Mouse (Mus musculus) hindbrain, embryonic 11.5 days (tissue): ENCODE data around the gene Masp2. TPM values are rescaled to one million over a fixed set of nuclear protein-coding genes. Genes with fewer than 3 reads are reported as not detected.

Experiments
- ATAC-seq: fragments of 200-750 bp; cut with Nextera tagmentation; 2 replicates; pipeline ENCODE4 v1.8.0; 2017; ENCODE audit warnings: mild to moderate bottlenecking, moderate TSS enrichment, moderate library complexity; ENCODE audit not compliant: low FRiP score
- DNase-seq: peaks from one replicate; pipeline ENCODE4 v3.0.0-alpha.2; 2015; ENCODE audit warnings: low spot score
- H3K27ac ChIP-seq: fragments of 300-500 bp; sonication (generic); 2 replicates; pipeline ENCODE4 v1.5.1; 2014; ENCODE audit warnings: mild to moderate bottlenecking, low read depth, low read length
- H3K27me3 ChIP-seq: fragments of 300-500 bp; sonication (generic); 2 replicates; pipeline ENCODE4 v1.6.1; 2014; ENCODE audit warnings: mild to moderate bottlenecking, low read length, moderate library complexity, mixed read lengths; ENCODE audit not compliant: control insufficient read depth, insufficient read depth
- H3K36me3 ChIP-seq: fragments of 300-500 bp; sonication (generic); 2 replicates; pipeline ENCODE4 v1.6.1; 2014; ENCODE audit warnings: mild to moderate bottlenecking, low read length, moderate library complexity, mixed read lengths; ENCODE audit not compliant: control insufficient read depth, insufficient read depth
- H3K4me1 ChIP-seq: fragments of 300-500 bp; sonication (generic); replicated peaks from 2 replicates; pipeline ENCODE4 v1.6.1; 2014; ENCODE audit warnings: low read length, mixed read lengths; ENCODE audit not compliant: control insufficient read depth, insufficient read depth
- H3K4me2 ChIP-seq: fragments of 300-500 bp; sonication (generic); replicated peaks from 2 replicates; pipeline ENCODE4 v1.6.1; 2014; ENCODE audit warnings: mild to moderate bottlenecking, low read depth, low read length
- H3K4me3 ChIP-seq: fragments of 300-500 bp; sonication (generic); 2 replicates; pipeline ENCODE4 v1.5.1; 2014; ENCODE audit warnings: low read depth, low read length
- H3K9ac ChIP-seq: fragments of 300-500 bp; sonication (generic); 2 replicates; pipeline ENCODE4 v1.6.1; 2014; ENCODE audit warnings: low read depth, low read length
- H3K9me3 ChIP-seq: fragments of 300-500 bp; sonication (generic); 2 replicates; pipeline ENCODE4 v1.6.1; 2016; ENCODE audit warnings: low read length; ENCODE audit not compliant: control insufficient read depth
- WGBS: fragments of 180-500 bp; shearing (Covaris S2); extraction: QIAGEN DNeasy Blood & Tissue Kit; methylation state at CpG from one replicate; pipeline ENCODE4 v1.1.7; 2014; 5-methylcytosine and 5-hydroxymethylcytosine counted together
- polyA plus RNA-seq: library from polyadenylated mRNA; unstranded; fragments of >200 nt; fragmentation: Nextera tagmentation; extraction: Ambion mirVana; gene quantifications from 2 replicates; pipeline ENCODE4 v1.2.1, GENCODE M21; 2014

Masp2 gene
- polyA plus RNA-seq, 1 experiment from 2014 or later = 0.25 TPM

- no peaks in the 10 kb centered on the region for H3K36me3 ChIP-seq
- ATAC-seq (peak; percentile 13; the same call in 1 of the 2 replicates), DNase-seq (peak; percentile 77)
- no peak overlapping the region for H3K4me2 ChIP-seq
- WGBS = 88% methylated on average over 3 of the region's 3 CpGs
- no peaks in the 10 kb centered on the region for H3K27me3 ChIP-seq
- H3K4me1 ChIP-seq = no peaks in the 10 kb centered on the region
- no peak overlapping the region for H3K27ac ChIP-seq
- H3K9ac ChIP-seq = no peak overlapping the region
- no peaks in the 10 kb centered on the region for H3K9me3 ChIP-seq
- H3K4me3 ChIP-seq = no peak overlapping the region
Measured at GRCm38 (mm10) chr4:148604541-148605165, 2.3 kb downstream of the Masp2 start.

DNA sequence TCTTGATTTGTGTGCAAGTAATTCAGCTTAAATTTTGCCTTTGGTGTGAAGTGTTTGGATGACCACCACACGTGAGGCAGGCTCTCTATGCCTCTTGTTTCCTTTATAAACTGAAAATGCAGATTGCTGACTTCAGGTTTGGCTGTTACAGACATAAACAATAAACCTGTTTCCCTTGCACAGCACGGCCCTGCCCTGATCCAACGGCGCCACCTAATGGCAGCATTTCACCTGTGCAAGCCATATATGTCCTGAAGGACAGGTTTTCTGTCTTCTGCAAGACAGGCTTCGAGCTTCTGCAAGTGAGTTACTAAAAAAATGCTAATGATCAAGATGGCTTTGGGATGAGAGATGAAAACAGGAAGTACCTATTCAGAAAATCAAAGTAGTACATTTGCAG lies 5.4 kb downstream of the Masp2 start:
- H3K4me1 ChIP-seq = no peaks in the 10 kb centered on the region
- DNase-seq (peak; percentile 68), ATAC-seq (no peak)
- no peaks in the 10 kb centered on the region for H3K27me3 ChIP-seq
- no peak overlapping the region for H3K4me2 ChIP-seq
- no peak overlapping the region for H3K4me3 ChIP-seq
- H3K9ac ChIP-seq = no peak overlapping the region
- H3K9me3 ChIP-seq = no peaks in the 10 kb centered on the region
- no peaks in the 10 kb centered on the region for H3K36me3 ChIP-seq
- WGBS = 30% methylated on average over 5 of the region's 5 CpGs
- no peak overlapping the region for H3K27ac ChIP-seq

GRCm38 (mm10) chr4:148609805-148610204 lies 7.5 kb downstream of the Masp2 start:
- H3K27ac ChIP-seq = no peak overlapping the region
- no peaks in the 10 kb centered on the region for H3K27me3 ChIP-seq
- H3K4me3 ChIP-seq = no peak overlapping the region
- H3K36me3 ChIP-seq = 0 out of 2 replicates have a peak, but pooled peaks cover 3% of the 10 kb centered on the region
- no peak overlapping the region for H3K9ac ChIP-seq
- ATAC-seq (no peak), DNase-seq (no peak)
- H3K9me3 ChIP-seq = no peaks in the 10 kb centered on the region
- 79% methylated on average over 5 of the region's 5 CpGs for WGBS
- H3K4me1 ChIP-seq = no peaks in the 10 kb centered on the region
- no peak overlapping the region for H3K4me2 ChIP-seq

DNA sequence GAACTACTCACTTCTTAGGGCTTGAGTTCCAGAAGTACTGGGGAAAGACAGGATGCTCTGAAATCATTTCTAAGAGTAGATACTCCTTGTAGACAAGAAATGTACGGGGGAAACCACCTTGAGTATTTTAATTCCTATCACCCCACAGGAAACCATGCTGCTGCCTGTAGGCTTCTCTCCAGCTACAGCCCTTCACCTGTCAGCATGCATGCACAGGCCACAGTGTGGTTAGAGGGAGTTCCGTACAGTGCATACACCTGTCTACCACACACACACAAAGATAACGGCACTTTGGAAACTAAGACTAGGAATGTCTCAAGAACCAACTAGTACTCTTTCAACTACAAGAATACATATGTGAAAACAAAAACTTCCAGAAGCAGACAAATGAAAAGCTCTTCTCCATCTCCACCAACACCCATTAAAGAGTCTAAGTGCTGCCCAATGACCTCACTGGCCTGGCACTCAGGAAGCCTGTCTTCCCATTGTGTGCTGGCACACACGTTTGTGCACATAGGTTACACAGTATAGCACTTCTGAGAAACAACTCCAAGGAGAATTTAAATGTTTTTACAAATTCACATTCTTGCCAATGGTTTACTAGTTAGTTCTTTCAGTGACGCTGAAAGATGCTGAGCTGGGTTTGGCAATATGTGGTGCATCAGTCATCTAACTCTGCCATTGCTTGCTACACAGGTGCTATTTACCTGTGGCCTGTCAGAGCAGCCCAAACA lies 8.4 kb downstream of the Masp2 start:
- Histone ChIP-seq H3K36me3 (0 out of 2 replicates have a peak, but pooled peaks cover 3% of the 10 kb centered on the region), H3K27me3 (no peaks in the 10 kb centered on the region), H3K9me3 (no peaks in the 10 kb centered on the region), H3K27ac (no peak overlapping the region), H3K4me1 (no peaks in the 10 kb centered on the region), H3K4me2 (no peak overlapping the region), H3K4me3 (no peak overlapping the region), H3K9ac (no peak overlapping the region)
- ATAC-seq (no peak), DNase-seq (no peak)
- 82% methylated on average over 5 of the region's 5 CpGs for WGBS

DNA sequence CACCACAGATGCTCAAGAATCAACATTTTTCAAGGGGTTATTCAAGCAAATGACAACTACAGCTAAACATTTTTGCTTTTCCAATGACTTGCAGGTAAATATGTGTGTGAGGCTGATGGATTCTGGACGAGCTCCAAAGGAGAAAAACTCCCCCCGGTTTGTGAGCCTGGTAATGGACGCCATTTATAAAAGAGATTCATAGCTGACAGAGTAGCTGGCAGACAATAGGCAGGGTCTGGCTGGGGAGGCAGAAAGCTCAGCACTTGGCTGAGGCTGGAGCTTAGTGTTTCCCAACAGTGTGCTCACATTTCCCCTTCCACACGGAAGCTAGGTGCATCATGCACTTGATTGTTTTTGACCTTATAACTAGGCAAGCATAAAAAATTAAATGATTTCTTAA lies 10.2 kb downstream of the Masp2 start:
- DNase-seq (no peak), ATAC-seq (no peak)
- WGBS = 72% methylated on average over 4 of the region's 4 CpGs
- 0 out of 2 replicates have a peak, but pooled peaks cover 5% of the 10 kb centered on the region for H3K36me3 ChIP-seq
- no peaks in the 10 kb centered on the region for H3K9me3 ChIP-seq
- H3K27me3 ChIP-seq = no peaks in the 10 kb centered on the region
- no peak overlapping the region for H3K9ac ChIP-seq
- H3K4me2 ChIP-seq = no peak overlapping the region
- H3K27ac ChIP-seq = no peak overlapping the region
- no peaks in the 10 kb centered on the region for H3K4me1 ChIP-seq
- H3K4me3 ChIP-seq = no peak overlapping the region

GRCm38 (mm10) chr4:148613738-148614137 lies 11.4 kb downstream of the Masp2 start:
- 0 out of 2 replicates have a peak, but pooled peaks cover 7% of the 10 kb centered on the region for H3K36me3 ChIP-seq
- H3K9ac ChIP-seq = no peak overlapping the region
- ATAC-seq (no peak), DNase-seq (no peak)
- no peaks in the 10 kb centered on the region for H3K4me1 ChIP-seq
- no peak overlapping the region for H3K4me3 ChIP-seq
- no peaks in the 10 kb centered on the region for H3K9me3 ChIP-seq
- 69% methylated on average over 9 of the region's 9 CpGs for WGBS
- no peak overlapping the region for H3K4me2 ChIP-seq
- H3K27ac ChIP-seq = no peak overlapping the region
- H3K27me3 ChIP-seq = no peaks in the 10 kb centered on the region

- WGBS = 96% methylated on average over 1 of the region's 1 CpGs
- H3K27ac ChIP-seq = no peak overlapping the region
- no peaks in the 10 kb centered on the region; the same call in 1 of the 2 replicates for H3K4me1 ChIP-seq
- H3K4me2 ChIP-seq = no peak overlapping the region
- H3K9ac ChIP-seq = no peak overlapping the region
- no peak overlapping the region for H3K4me3 ChIP-seq
- H3K36me3 ChIP-seq = peaks cover 32% of the 10 kb centered on the region
- no peaks in the 10 kb centered on the region for H3K9me3 ChIP-seq
- DNase-seq = no peak
- H3K27me3 ChIP-seq = no peaks in the 10 kb centered on the region
- ATAC-seq = no peak
Measured at GRCm38 (mm10) chr4:148619805-148620204, 17.5 kb downstream of the Masp2 start.

DNA sequence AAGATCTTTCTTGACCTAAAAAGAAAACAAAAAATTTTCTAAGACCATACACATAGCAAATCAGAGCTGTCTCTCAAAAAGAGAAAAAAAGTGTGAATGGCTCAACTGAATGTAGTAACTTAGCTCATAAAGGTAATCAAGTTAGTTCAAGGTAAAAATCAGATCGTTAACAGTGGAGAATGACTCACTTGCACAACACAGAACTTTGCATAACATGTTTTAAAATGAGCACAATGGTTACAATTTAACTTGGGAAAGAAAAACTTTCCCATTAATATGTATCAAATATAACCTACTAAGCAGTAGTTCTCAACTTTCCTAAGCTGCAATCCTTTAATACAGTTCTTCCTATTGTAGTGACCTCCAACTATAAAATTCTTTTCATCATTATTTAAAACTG lies 18.4 kb downstream of the Masp2 start:
- no peak for ATAC-seq
- no peaks in the 10 kb centered on the region for H3K27me3 ChIP-seq
- no peak overlapping the region for H3K4me3 ChIP-seq
- WGBS = 98% methylated on average over 1 of the region's 1 CpGs
- H3K9ac ChIP-seq = no peak overlapping the region
- no peak overlapping the region for H3K4me2 ChIP-seq
- no peak for DNase-seq
- no peak overlapping the region for H3K27ac ChIP-seq
- peaks cover 32% of the 10 kb centered on the region for H3K36me3 ChIP-seq
- no peaks in the 10 kb centered on the region; the same call in 1 of the 2 replicates for H3K4me1 ChIP-seq
- H3K9me3 ChIP-seq = no peaks in the 10 kb centered on the region

DNA sequence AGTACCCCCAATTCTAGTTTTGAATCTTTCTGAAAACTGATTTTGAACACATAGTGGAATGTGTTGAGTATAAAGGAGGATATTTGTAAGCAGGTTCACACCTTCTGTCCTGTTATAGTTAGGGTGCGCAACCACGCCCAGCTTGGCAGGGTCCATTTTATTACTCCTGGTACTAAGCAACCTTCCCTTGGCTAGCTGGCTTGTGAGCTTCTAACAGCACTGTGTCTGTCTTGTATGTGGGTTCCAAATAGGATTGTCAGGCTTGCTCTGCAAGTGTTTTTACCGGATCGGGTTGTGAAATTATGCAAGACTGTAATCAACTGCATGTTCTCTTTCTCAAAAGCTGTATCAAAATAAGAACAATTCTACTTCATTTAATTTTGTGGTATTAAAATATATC lies 20.1 kb downstream of the Masp2 start:
- Histone ChIP-seq H3K4me1 (no peaks in the 10 kb centered on the region; the same call in 1 of the 2 replicates), H3K4me3 (no peak overlapping the region), H3K36me3 (peaks cover 30% of the 10 kb centered on the region), H3K9ac (no peak overlapping the region), H3K27ac (no peak overlapping the region), H3K27me3 (no peaks in the 10 kb centered on the region), H3K9me3 (no peaks in the 10 kb centered on the region), H3K4me2 (no peak overlapping the region)
- no peak for ATAC-seq
- WGBS = 94% methylated on average over 4 of the region's 4 CpGs
- no peak for DNase-seq
